Mouse (Mus musculus) erythroblast, adult 5-6 weeks (primary cell): ENCODE results near the gene Prom2. TPM values are rescaled to one million over a fixed set of nuclear protein-coding genes. Genes with fewer than 3 reads are reported as not detected.

ENCODE experiments used
- ATAC-seq: replicated peaks from 2 replicates; pipeline ENCODE4 v1.8.0; 2016; ENCODE audit warnings: moderate number of reproducible peaks, mild to moderate bottlenecking, moderate TSS enrichment, inconsistent platforms; ENCODE audit not compliant: poor library complexity, low FRiP score, severe bottlenecking
- total RNA-seq, 2 experiments: library from RNA; stranded (forward) in 1 of 2; stranded (reverse) in 1 of 2; fragments of 150-400 nt in 1 of 2; fragments of 200-764, 138-1000 nt in 1 of 2; gene quantifications; 2 replicates each; pipeline versions ENCODE4 v1.2.3 to v1.2.4; 2015 to 2017; ENCODE audit warnings: low replicate concordance in 2 of 2

The Prom2 gene
- total RNA-seq, 2 experiments from 2014 or later = not detected

DNA sequence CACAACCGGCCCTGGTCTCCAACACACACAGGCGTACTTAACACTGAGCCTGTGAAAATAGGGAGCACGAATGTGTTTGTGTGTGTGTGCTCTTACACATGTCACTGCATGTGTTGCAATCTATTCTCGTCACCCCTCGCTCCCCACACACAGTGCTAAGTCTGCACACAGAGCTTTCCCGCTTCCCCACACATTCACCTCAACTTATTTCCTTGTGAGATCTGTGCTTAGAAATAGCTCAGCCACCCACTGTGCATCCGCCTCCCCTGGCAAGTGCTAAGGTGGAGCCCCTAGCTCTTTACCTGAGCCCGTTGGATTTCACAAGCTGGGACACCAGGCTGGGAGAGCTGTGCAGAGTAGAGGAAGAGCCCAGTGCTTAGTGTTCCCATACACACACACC lies 42.5 kb downstream of the Prom2 start:
- no peak for ATAC-seq

- ATAC-seq = no peak
Observed at GRCm38 (mm10) chr2:127496321-127496720, 44.9 kb downstream of the Prom2 start.

- 0 out of 2 replicates have a peak, but pooled peaks have one; percentile 16 for ATAC-seq
Observed at GRCm38 (mm10) chr2:127484476-127485170, 56.6 kb downstream of the Prom2 start.

DNA sequence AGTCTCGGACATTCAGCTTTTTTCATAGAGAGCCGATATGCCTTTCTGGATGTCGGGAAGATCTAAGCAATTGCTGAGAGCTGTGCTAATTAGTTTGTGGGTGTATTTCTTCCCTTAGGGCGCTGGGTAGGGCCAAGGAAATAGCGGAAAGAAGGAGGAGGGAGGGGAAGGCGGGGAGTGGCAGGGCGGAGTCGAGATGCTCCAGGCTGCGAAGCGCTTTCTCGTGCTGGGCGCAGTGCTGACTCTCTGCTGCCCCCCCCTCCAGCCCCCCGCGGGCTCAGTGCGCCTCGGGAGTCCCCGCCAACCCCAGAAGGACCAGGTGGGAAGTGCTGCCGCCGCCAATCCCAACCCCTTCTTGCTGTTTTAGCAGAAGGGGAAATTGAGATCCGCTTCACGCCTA lies 58.3 kb downstream of the Prom2 start:
- no peak for ATAC-seq

GRCm38 (mm10) chr2:127482533-127482911 lies 58.7 kb downstream of the Prom2 start:
- ATAC-seq = no peak

DNA sequence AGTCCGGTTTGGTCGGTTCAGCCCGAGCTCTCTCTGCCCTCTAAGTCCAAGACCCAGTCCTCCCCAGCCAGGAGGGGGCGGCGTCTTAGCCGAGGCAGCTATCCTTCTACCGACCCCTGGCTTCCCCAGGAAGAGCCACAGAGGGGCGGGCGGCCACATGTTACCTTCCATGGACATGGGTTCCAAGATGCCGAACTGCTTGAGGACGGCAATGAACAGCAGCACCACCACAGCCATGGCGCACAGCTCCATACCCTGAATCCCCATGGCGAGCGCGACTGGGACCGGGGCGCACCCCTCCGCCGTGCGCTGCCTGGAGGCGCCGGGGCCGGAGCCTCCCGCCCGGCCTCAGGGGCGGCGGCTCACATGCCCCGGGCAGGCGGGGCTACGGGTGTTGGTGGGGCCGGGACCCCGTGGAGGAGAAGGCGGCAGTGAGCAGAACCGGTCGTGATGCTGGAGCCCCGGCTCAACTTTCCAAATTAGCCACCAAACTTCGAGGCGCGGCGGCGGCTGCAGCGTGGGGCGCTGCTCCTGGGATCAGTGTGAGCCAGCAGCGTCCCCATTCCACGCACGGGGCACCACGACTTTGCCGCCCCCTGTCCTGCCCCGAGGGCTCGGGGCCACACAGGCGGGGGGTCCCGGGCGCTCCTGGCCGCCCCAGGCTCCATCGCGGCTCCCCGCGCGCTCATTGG lies 59.3 kb downstream of the Prom2 start:
- ATAC-seq = no peak

- no peak for ATAC-seq
Observed at GRCm38 (mm10) chr2:127479763-127480162, 61.5 kb downstream of the Prom2 start.

- no peak for ATAC-seq
Observed at GRCm38 (mm10) chr2:127479210-127479609, 62.1 kb downstream of the Prom2 start.

Other genes with a start within 250 kb of the Prom2 start
- gene Dusp2, start 205.3 kb downstream of the Prom2 start, total RNA-seq (2015; ENCODE audit: low replicate concordance) = 3.6 and 5.6 TPM in 2 replicates
- 0.34 and 1.5 TPM in 2 replicates for gene Dusp2, start 205.3 kb downstream of the Prom2 start, total RNA-seq (2017; ENCODE audit: low replicate concordance)
- gene Astl, start 202.8 kb downstream of the Prom2 start, total RNA-seq (2015; ENCODE audit: low replicate concordance) = not detected in 2 replicates
- not detected in 2 replicates for gene Astl, start 202.8 kb downstream of the Prom2 start, total RNA-seq (2017; ENCODE audit: low replicate concordance)
- not detected in 2 replicates for gene Adra2b, start 178.3 kb downstream of the Prom2 start, total RNA-seq (2015; ENCODE audit: low replicate concordance)
- not detected in 2 replicates for gene Adra2b, start 178.3 kb downstream of the Prom2 start, total RNA-seq (2017; ENCODE audit: low replicate concordance)
- gene Gpat2, start 116.3 kb downstream of the Prom2 start, total RNA-seq (2015; ENCODE audit: low replicate concordance) = not detected in 2 replicates
- not detected in 2 replicates for gene Gpat2, start 116.3 kb downstream of the Prom2 start, total RNA-seq (2017; ENCODE audit: low replicate concordance)
- 12.7 and 21.1 TPM in 2 replicates for gene Fahd2a, start 96.9 kb downstream of the Prom2 start, total RNA-seq (2015; ENCODE audit: low replicate concordance)
- gene Fahd2a, start 96.9 kb downstream of the Prom2 start, total RNA-seq (2017; ENCODE audit: low replicate concordance) = 0.42 TPM in 1 of 2 replicates, not detected in the other
- gene Kcnip3, start 19.4 kb downstream of the Prom2 start, total RNA-seq (2015; ENCODE audit: low replicate concordance) = 2.3 and 10.8 TPM in 2 replicates
- 1.2 and 1.7 TPM in 2 replicates for gene Kcnip3, start 19.4 kb downstream of the Prom2 start, total RNA-seq (2017; ENCODE audit: low replicate concordance)
- 0.42 TPM in 1 of 2 replicates, not detected in the other for gene Zfp661, start 45.6 kb upstream of the Prom2 start, total RNA-seq (2015; ENCODE audit: low replicate concordance)
- gene Zfp661, start 45.6 kb upstream of the Prom2 start, total RNA-seq (2017; ENCODE audit: low replicate concordance) = 0.17 and 0.28 TPM in 2 replicates
- gene Mrps5, start 45.8 kb upstream of the Prom2 start, total RNA-seq (2015; ENCODE audit: low replicate concordance) = 5.4 and 8.8 TPM in 2 replicates
- gene Mrps5, start 45.8 kb upstream of the Prom2 start, total RNA-seq (2017; ENCODE audit: low replicate concordance) = 24.6 and 24.7 TPM in 2 replicates
- gene Mal, start 115.2 kb upstream of the Prom2 start, total RNA-seq (2015; ENCODE audit: low replicate concordance) = not detected in 2 replicates
- not detected in 2 replicates for gene Mal, start 115.2 kb upstream of the Prom2 start, total RNA-seq (2017; ENCODE audit: low replicate concordance)
- gene Mall, start 188.5 kb upstream of the Prom2 start, total RNA-seq (2015; ENCODE audit: low replicate concordance) = not detected in 2 replicates
- not detected in 2 replicates for gene Mall, start 188.5 kb upstream of the Prom2 start, total RNA-seq (2017; ENCODE audit: low replicate concordance)
- gene Nphp1, start 247.4 kb upstream of the Prom2 start, total RNA-seq (2015; ENCODE audit: low replicate concordance) = 0.63 and 3.3 TPM in 2 replicates
- 0.84 and 2.6 TPM in 2 replicates for gene Nphp1, start 247.4 kb upstream of the Prom2 start, total RNA-seq (2017; ENCODE audit: low replicate concordance)